Mouse (Mus musculus) layer of hippocampus, adult 2 months (tissue): ENCODE measurements around the gene Inpp5k. TPM values are rescaled to one million over a fixed set of nuclear protein-coding genes. Genes with fewer than 3 reads are reported as not detected.
"Not testable (repeated sequence)": the region's sequence is repeated elsewhere in the genome, so short reads cannot be mapped to it uniquely, and the experiment has no call there.

ENCODE experiments used
- DNase-seq, 2 experiments: peaks; one replicate each; pipeline ENCODE4 v3.0.0; 2022; ENCODE audit warnings: low spot score in 2 of 2
- H3K27ac ChIP-seq: fragments of 200-600 bp; 2 replicates; pipeline ENCODE4 v1.8.1; 2022
- H3K4me3 ChIP-seq: fragments of 200-600 bp; 2 replicates; pipeline ENCODE4 v1.8.1; 2022; ENCODE audit warnings: mild to moderate bottlenecking
- CTCF ChIP-seq: fragments of 200-600 bp; conservative IDR thresholded peaks from 2 replicates; pipeline ENCODE4 v1.8.1; 2022; ENCODE audit warnings: antibody characterized with exemption, mild to moderate bottlenecking, moderate library complexity
- total RNA-seq, 2 experiments: library from RNA; stranded (reverse); gene quantifications; 2 replicates each; pipeline ENCODE4 v1.2.3; 2021

The Inpp5k gene
- total RNA-seq, 2 experiments from 2014 or later = 49.4 to 50.4 TPM

GRCm38 (mm10) chr11:75678747-75679438, 48.1 kb downstream of the Inpp5k start, which contains the start of gene Crk:
Gene Crk (plus strand): TSS chr11:75679259.
- peak; percentile 98 to 99 for DNase-seq
- peak within 1 kb of the TSS; percentile 96 for H3K27ac ChIP-seq
- peak within 1 kb of the TSS; percentile 71 for H3K4me3 ChIP-seq
- TF ChIP-seq CTCF = no peak

GRCm38 (mm10) chr11:75679439-75680171, 48.8 kb downstream of the Inpp5k start:
- DNase-seq = peak; percentile 50 to 53
- peak overlapping the region; percentile 71 for H3K4me3 ChIP-seq
- TF ChIP-seq CTCF = peak; percentile 70
- H3K27ac ChIP-seq = peak overlapping the region; percentile 96

GRCm38 (mm10) chr11:75684462-75684861, 53.7 kb downstream of the Inpp5k start:
- TF ChIP-seq CTCF = peak; percentile 46
- no peak for DNase-seq
- Histone ChIP-seq H3K27ac (no peak overlapping the region), H3K4me3 (no peak overlapping the region)

- DNase-seq = no peak
- Histone ChIP-seq H3K4me3 (no peak overlapping the region), H3K27ac (no peak overlapping the region)
- no peak for TF ChIP-seq CTCF
Observed at GRCm38 (mm10) chr11:75684956-75685355, 54.2 kb downstream of the Inpp5k start.

GRCm38 (mm10) chr11:75687343-75687993, 56.7 kb downstream of the Inpp5k start:
- no peak for TF ChIP-seq CTCF
- H3K27ac ChIP-seq = no peak overlapping the region
- DNase-seq = no peak
- no peak overlapping the region for H3K4me3 ChIP-seq

- no peak for DNase-seq
- no peak overlapping the region for H3K27ac ChIP-seq
- TF ChIP-seq CTCF = no peak
- H3K4me3 ChIP-seq = no peak overlapping the region
Observed at GRCm38 (mm10) chr11:75688132-75688531, 57.3 kb downstream of the Inpp5k start.

GRCm38 (mm10) chr11:75689977-75690376, 59.2 kb downstream of the Inpp5k start:
- TF ChIP-seq CTCF = no peak
- H3K27ac ChIP-seq = peak overlapping the region; percentile 32
- H3K4me3 ChIP-seq = no peak overlapping the region
- no peak for DNase-seq

GRCm38 (mm10) chr11:75691047-75691446, 60.3 kb downstream of the Inpp5k start:
- no peak overlapping the region for H3K27ac ChIP-seq
- TF ChIP-seq CTCF = no peak
- no peak for DNase-seq
- H3K4me3 ChIP-seq = no peak overlapping the region

- TF ChIP-seq CTCF = no peak
- no peak for DNase-seq
- H3K27ac ChIP-seq = no peak overlapping the region
- no peak overlapping the region for H3K4me3 ChIP-seq
Observed at GRCm38 (mm10) chr11:75693570-75693969, 62.8 kb downstream of the Inpp5k start.

GRCm38 (mm10) chr11:75697464-75697863, 66.7 kb downstream of the Inpp5k start:
- DNase-seq, H3K27ac ChIP-seq: not testable (repeated sequence)

More at GRCm38 (mm10) chr11:75697464-75697863, 66.7 kb downstream of the Inpp5k start:
- H3K4me3 ChIP-seq = not testable (repeated sequence)

Other genes with a start within 250 kb of the Inpp5k start
- 10 to 100 TPM; 14.0 to 15.6 TPM for gene Serpinf1, start 208.3 kb upstream of the Inpp5k start, total RNA-seq
- gene Serpinf2, start 191.4 kb upstream of the Inpp5k start, total RNA-seq = under 1 TPM; 0.38 to 0.52 TPM
- 10 to 100 TPM; 23.4 to 23.7 TPM for gene Wdr81, start 176.3 kb upstream of the Inpp5k start, total RNA-seq
- under 1 TPM in 1 of 2 experiments, not detected in 1; 0.56 TPM for gene Tlcd2, start 169.3 kb upstream of the Inpp5k start, total RNA-seq
- gene Prpf8, start 144.2 kb upstream of the Inpp5k start, total RNA-seq = 100 to 1,000 TPM; 131 to 139 TPM
- 1 to 10 TPM; 1.6 to 1.7 TPM for gene Rilp, start 120.9 kb upstream of the Inpp5k start, total RNA-seq
- gene Scarf1, start 117.4 kb upstream of the Inpp5k start, total RNA-seq = 1 to 10 TPM; 1.3 TPM
- gene Slc43a2, start 99.3 kb upstream of the Inpp5k start, total RNA-seq = 10 to 100 TPM; 43.0 to 53.4 TPM
- 100 to 1,000 TPM; 269 to 283 TPM for gene Pitpna, start 42.9 kb upstream of the Inpp5k start, total RNA-seq
- gene Myo1c, start 19.5 kb downstream of the Inpp5k start, total RNA-seq = 10 to 100 TPM; 16.5 to 19.9 TPM
- 100 to 1,000 TPM; 123 to 136 TPM for gene Crk, start 48.3 kb downstream of the Inpp5k start, total RNA-seq
- 1,000 to 10,000 TPM; 1,140 to 1,236 TPM for gene Ywhae, start 101.9 kb downstream of the Inpp5k start, total RNA-seq
- 10 to 100 TPM; 92.6 to 93.1 TPM for gene Doc2b, start 165.1 kb downstream of the Inpp5k start, total RNA-seq